26 mouse cellular contexts compared by ENCODE assay signal in genomic region chr19:40302477-40302876, GRCm38 (mm10). TPM values are rescaled to one million over a fixed set of nuclear protein-coding genes. Genes with fewer than 3 reads are reported as not detected.
A peak's percentile ranks its signal among the peaks of the same experiment; 100 is the strongest.
DNase-seq lines count a peak whose midpoint lies in the region; ATAC-seq lines count a peak whose summit lies in the region.
"Had no signal": no experiment of that assay in that cellular context is flagged by ENCODE, and none has a peak within 500 bp of the region (broad histone marks: within the 10 kb centered on the region; RNA-seq: fewer than 3 reads in every experiment).

No protein-coding gene starts in this region.

- H3K36me3 ChIP-seq in heart, embryonic 10.5 days = peaks cover 9% of the 10 kb centered on the region; the same call in 1 of the 2 replicates
- H3K36me3 ChIP-seq in heart, embryonic 15.5 days = no peaks in the 10 kb centered on the region; the same call in 1 of the 2 replicates
- H3K36me3 ChIP-seq: forebrain, embryonic 12.5 days; midbrain, embryonic 12.5 days had no signal

- H3K27me3 ChIP-seq in heart, embryonic 10.5 days (ENCODE audit: insufficient read depth, poor library complexity, severe bottlenecking) = no peaks in the 10 kb centered on the region
- no peaks in the 10 kb centered on the region for H3K27me3 ChIP-seq in heart, embryonic 15.5 days
- H3K27me3 ChIP-seq: forebrain, embryonic 12.5 days; hindbrain, embryonic 13.5 days; limb, embryonic 13.5 days; liver, embryonic 12.5 days; midbrain, embryonic 12.5 days; neural tube, embryonic 12.5 days had no signal

- no peak overlapping the region for H3K4me3 ChIP-seq in heart, embryonic 10.5 days
- no peak overlapping the region for H3K4me3 ChIP-seq in heart, embryonic 15.5 days
- H3K4me3 ChIP-seq: forebrain, embryonic 12.5 days; hindbrain, embryonic 13.5 days; limb, embryonic 13.5 days; liver, embryonic 12.5 days; megakaryocyte, embryonic 14.5 days; midbrain, embryonic 12.5 days; myocyte; neural tube, embryonic 12.5 days had no signal

- 52% methylated on average over 5 of the region's 5 CpGs for WGBS in heart, embryonic 10.5 days
- WGBS in heart, embryonic 15.5 days = 38% methylated on average over 5 of the region's 5 CpGs

- H3K27ac ChIP-seq in heart, embryonic 10.5 days = peak overlapping the region; percentile 72
- H3K27ac ChIP-seq in heart, embryonic 15.5 days = peak overlapping the region; percentile 68
- H3K27ac ChIP-seq: forebrain, embryonic 12.5 days; hindbrain, embryonic 13.5 days; limb, embryonic 13.5 days; liver, embryonic 12.5 days; midbrain, embryonic 12.5 days; neural tube, embryonic 12.5 days had no signal

- H3K9me3 ChIP-seq in heart, embryonic 10.5 days = no peaks in the 10 kb centered on the region
- no peaks in the 10 kb centered on the region for H3K9me3 ChIP-seq in heart, embryonic 15.5 days (replicated peaks)
- H3K9me3 ChIP-seq: forebrain, embryonic 12.5 days; hindbrain, embryonic 13.5 days; limb, embryonic 13.5 days; liver, embryonic 12.5 days; megakaryocyte, embryonic 14.5 days; midbrain, embryonic 12.5 days; neural tube, embryonic 12.5 days had no signal

- intact Hi-C loops in heart, postnatal 25 days (cut with DNase I) = no loop called here
- intact Hi-C loops in left cerebral cortex, postnatal 14 days (cut with DNase I) = no loop called here
- intact Hi-C loops in left cerebral cortex, postnatal 10 days (cut with DNase I) = no loop called here

- no peak; the same call in 1 of the 2 replicates for ATAC-seq in heart, embryonic 15.5 days (replicated peaks; ENCODE audit: insufficient number of reproducible peaks, insufficient read depth, low FRiP score, low read depth)
- ATAC-seq: CD4-positive, CD25-positive, alpha-beta regulatory T cell, adult 4 months; liver, embryonic 12.5 days had no signal

- DNase-seq in heart, embryonic 10.5 days (ENCODE audit: low spot score) = no peak
- DNase-seq in heart, postnatal 25 days (ENCODE audit: low spot score) = no peak
- DNase-seq in heart, postnatal 4 days = no peak
- peak; percentile 33 to 62 for DNase-seq in left cerebral cortex, postnatal 14 days (ENCODE audit: low spot score in 2 of 2)
- DNase-seq in left cerebral cortex, postnatal 10 days (ENCODE audit: extremely low spot score in 1 of 2, low spot score in 2 of 2) = no peak
- DNase-seq in yolk sac, embryonic 10.5 days (ENCODE audit: low spot score) = peak; percentile 54
- DNase-seq: cerebellum, adult 11-12 months; cerebellum, adult 9-11 months; forebrain, postnatal 0 days; gastrocnemius, postnatal 10 days; kidney, adult 2 months; kidney, postnatal 36 days; lung, adult 18-20 months; spleen, adult 18-20 months; thymus, adult 18-20 months; thymus, postnatal 25 days had no signal

- H3K4me1 ChIP-seq in heart, embryonic 10.5 days = peaks cover 61% of the 10 kb centered on the region
- H3K4me1 ChIP-seq in heart, embryonic 15.5 days (replicated peaks) = peaks cover 26% of the 10 kb centered on the region
- H3K4me1 ChIP-seq: forebrain, embryonic 12.5 days; midbrain, embryonic 12.5 days; neural tube, embryonic 12.5 days had no signal

- peak overlapping the region; percentile 24 for H3K4me2 ChIP-seq in heart, embryonic 15.5 days
- H3K4me2 ChIP-seq: forebrain, embryonic 12.5 days; hindbrain, embryonic 13.5 days; limb, embryonic 13.5 days; liver, embryonic 12.5 days; midbrain, embryonic 12.5 days; neural tube, embryonic 12.5 days had no signal

- H3K9ac ChIP-seq in heart, embryonic 15.5 days = no peak overlapping the region
- H3K9ac ChIP-seq: forebrain, embryonic 12.5 days; forebrain, postnatal 0 days; hindbrain, embryonic 13.5 days; limb, embryonic 13.5 days; liver, embryonic 12.5 days; midbrain, embryonic 12.5 days; neural tube, embryonic 12.5 days had no signal

RNA-seq across cellular contexts. Expression of gene Pdlim1, which starts 30.8 kb away (rescaled TPM):
- polyA plus RNA-seq in heart, embryonic 10.5 days (2016; fragmentation: Nextera tagmentation; extraction: Ambion mirVana) = 262 and 337 TPM in 2 replicates
- 100 to 1,000 TPM; 152 to 164 TPM for total RNA-seq in heart, postnatal 25 days (2021)
- 245 and 283 TPM in 2 replicates for polyA plus RNA-seq in heart, embryonic 15.5 days (2015; fragmentation: Nextera tagmentation; extraction: Ambion mirVana)
- total RNA-seq in heart, postnatal 4 days (2021) = 100 to 1,000 TPM; 266 to 281 TPM
- total RNA-seq in left cerebral cortex, postnatal 14 days (2021) = 10 to 100 TPM; 16.6 to 16.9 TPM
- total RNA-seq in left cerebral cortex, postnatal 10 days (2021) = 1 to 10 TPM; 6.8 to 8.0 TPM

Comparison
In these comparisons a context has a peak if more than half of its experiments do, and no peak if none do; other contexts are left out.
1. DNase-seq: peak in left cerebral cortex, postnatal 14 days (2 of 2) and yolk sac, embryonic 10.5 days (single experiment); none in heart, embryonic 10.5 days (single experiment), heart, postnatal 25 days (single experiment), heart, postnatal 4 days (single experiment) and left cerebral cortex, postnatal 10 days (0 of 2).
2. RNA of gene Pdlim1, which starts 30.8 kb away (total RNA-seq): 266 to 281 TPM in heart, postnatal 4 days and 152 to 164 TPM in heart, postnatal 25 days; 16.6 to 16.9 TPM in left cerebral cortex, postnatal 14 days and 6.8 to 8.0 TPM in left cerebral cortex, postnatal 10 days; every median in the first group is over 4 times any median in the second.